Mouse (Mus musculus) lung, postnatal 25 days (tissue): ENCODE data around the gene Gm6676.
"Not testable (repeated sequence)": the region's sequence is repeated elsewhere in the genome, so short reads cannot be mapped to it uniquely, and the experiment has no call there.

Experiments
- DNase-seq: peaks from one replicate; pipeline ENCODE4 v3.0.0; 2022; ENCODE audit warnings: low spot score

Gene Gm6676

GRCm38 (mm10) chr14:7125312-7125711 is at the start of gene Gm6676:
TSS of gene Gm6676 (minus strand) at chr14:7125412.
- not testable (repeated sequence) for DNase-seq

- DNase-seq: not testable (repeated sequence)
Observed at GRCm38 (mm10) chr14:7174483-7174971, 49.3 kb upstream of the Gm6676 start, which contains the start of gene Gm3512. TSS of gene Gm3512 (minus strand) at chr14:7174533.

- not testable (repeated sequence) for DNase-seq
Observed at GRCm38 (mm10) chr14:7105124-7105802, 19.9 kb downstream of the Gm6676 start.

GRCm38 (mm10) chr14:7100521-7100920 is 24.7 kb downstream of the Gm6676 start, which contains the start of gene Gm3696:
TSS of gene Gm3696 (minus strand) at chr14:7100621.
- not testable (repeated sequence) for DNase-seq
